In genomic region chr2:165861683-165862594, GRCm38 (mm10) we compare ENCODE assay signal across 10 mouse cellular contexts. TPM values are rescaled to one million over a fixed set of nuclear protein-coding genes. Genes with fewer than 3 reads are reported as not detected.
DNase-seq lines count a peak whose midpoint lies in the region; ATAC-seq lines count a peak whose summit lies in the region.
"Had no signal": no experiment of that assay in that cellular context is flagged by ENCODE, and none has a peak within 500 bp of the region (broad histone marks: within the 10 kb centered on the region; RNA-seq: fewer than 3 reads in every experiment).

No protein-coding gene starts in this region.

- peak; percentile 53; the same call in 1 of the 2 replicates for ATAC-seq in forebrain, embryonic 11.5 days (replicated peaks; ENCODE audit: low FRiP score)
- ATAC-seq in forebrain, embryonic 15.5 days (replicated peaks) = no peak
- peak; percentile 45; the same call in 1 of the 2 replicates for ATAC-seq in midbrain, embryonic 15.5 days (replicated peaks)
- ATAC-seq: liver, postnatal 0 days had no signal

- DNase-seq in forebrain, embryonic 11.5 days (ENCODE audit: low spot score) = peak; percentile 55
- DNase-seq in ES-CJ7 (ENCODE audit: low read depth, low spot score) = peak; percentile 99
- DNase-seq in hindbrain, embryonic 10.5 days (ENCODE audit: low spot score) = no peak
- no peak for DNase-seq in MN1 (ENCODE audit: low spot score)
- no peak for DNase-seq in liver
- DNase-seq in right cerebral cortex, postnatal 25 days = no peak
- DNase-seq: liver, postnatal 0 days; right cerebral cortex, adult 18-20 months had no signal

- H3K4me3 ChIP-seq in forebrain, embryonic 11.5 days (ENCODE audit: low read depth, low read length) = no peak overlapping the region
- H3K4me3 ChIP-seq in forebrain, embryonic 15.5 days = no peak overlapping the region
- H3K4me3 ChIP-seq in hindbrain, embryonic 10.5 days = no peak overlapping the region
- H3K4me3 ChIP-seq in midbrain, embryonic 15.5 days = no peak overlapping the region

- no peaks in the 10 kb centered on the region for H3K9me3 ChIP-seq in forebrain, embryonic 11.5 days (ENCODE audit: control insufficient read depth, low read length)
- no peaks in the 10 kb centered on the region for H3K9me3 ChIP-seq in forebrain, embryonic 15.5 days
- H3K9me3 ChIP-seq in hindbrain, embryonic 10.5 days = no peaks in the 10 kb centered on the region
- H3K9me3 ChIP-seq in midbrain, embryonic 15.5 days = no peaks in the 10 kb centered on the region

- no peaks in the 10 kb centered on the region; the same call in 1 of the 2 replicates for H3K36me3 ChIP-seq in forebrain, embryonic 11.5 days (ENCODE audit: control insufficient read depth, insufficient read depth, low read length)
- H3K36me3 ChIP-seq in forebrain, embryonic 15.5 days = no peaks in the 10 kb centered on the region
- peaks cover 47% of the 10 kb centered on the region for H3K36me3 ChIP-seq in hindbrain, embryonic 10.5 days
- no peaks in the 10 kb centered on the region for H3K36me3 ChIP-seq in midbrain, embryonic 15.5 days (replicated peaks)

- 86% methylated on average over 26 of the region's 26 CpGs for WGBS in forebrain, embryonic 11.5 days
- WGBS in forebrain, embryonic 15.5 days = 80% methylated on average over 26 of the region's 26 CpGs
- 82% methylated on average over 26 of the region's 26 CpGs for WGBS in hindbrain, embryonic 10.5 days
- 75% methylated on average over 26 of the region's 26 CpGs for WGBS in midbrain, embryonic 15.5 days

- no peak overlapping the region for H3K4me2 ChIP-seq in forebrain, embryonic 11.5 days (ENCODE audit: low read depth, low read length, severe bottlenecking)
- no peak overlapping the region for H3K4me2 ChIP-seq in forebrain, embryonic 15.5 days (replicated peaks)
- H3K4me2 ChIP-seq in midbrain, embryonic 15.5 days = no peak overlapping the region

- no peaks in the 10 kb centered on the region for H3K27me3 ChIP-seq in forebrain, embryonic 11.5 days (ENCODE audit: control insufficient read depth, insufficient read depth, low read length)
- H3K27me3 ChIP-seq in forebrain, embryonic 15.5 days = no peaks in the 10 kb centered on the region
- H3K27me3 ChIP-seq in hindbrain, embryonic 10.5 days (ENCODE audit: insufficient read depth, poor library complexity, severe bottlenecking) = no peaks in the 10 kb centered on the region
- H3K27me3 ChIP-seq in midbrain, embryonic 15.5 days (replicated peaks) = no peaks in the 10 kb centered on the region

- H3K27ac ChIP-seq in forebrain, embryonic 11.5 days (ENCODE audit: low read depth, low read length) = no peak overlapping the region
- H3K27ac ChIP-seq in forebrain, embryonic 15.5 days (replicated peaks) = no peak overlapping the region
- H3K27ac ChIP-seq in hindbrain, embryonic 10.5 days = peak overlapping the region; percentile 62; the same call in 1 of the 2 replicates
- 0 out of 2 replicates have a peak overlapping the region, but pooled peaks have one; percentile 14 for H3K27ac ChIP-seq in midbrain, embryonic 15.5 days

- peaks cover 39% of the 10 kb centered on the region for H3K4me1 ChIP-seq in forebrain, embryonic 11.5 days (replicated peaks; ENCODE audit: control insufficient read depth, insufficient read depth, low read length)
- H3K4me1 ChIP-seq in forebrain, embryonic 15.5 days = peaks cover 53% of the 10 kb centered on the region
- peaks cover 81% of the 10 kb centered on the region for H3K4me1 ChIP-seq in hindbrain, embryonic 10.5 days (replicated peaks)
- peaks cover 69% of the 10 kb centered on the region for H3K4me1 ChIP-seq in midbrain, embryonic 15.5 days

- H3K9ac ChIP-seq in forebrain, embryonic 11.5 days (ENCODE audit: low read length) = no peak overlapping the region
- H3K9ac ChIP-seq in forebrain, embryonic 15.5 days (replicated peaks) = no peak overlapping the region
- H3K9ac ChIP-seq in midbrain, embryonic 15.5 days = no peak overlapping the region
- H3K9ac ChIP-seq: liver, postnatal 0 days had no signal

RNA-seq across cellular contexts. Expression of gene Zmynd8, which starts 36.9 kb away (rescaled TPM):
- 54.3 and 61.5 TPM in 2 replicates for polyA plus RNA-seq in forebrain, embryonic 11.5 days (2014; fragmentation: Nextera tagmentation; extraction: Ambion mirVana)
- polyA plus RNA-seq in forebrain, embryonic 15.5 days (2015; fragmentation: Nextera tagmentation; extraction: Ambion mirVana) = 81.0 and 85.9 TPM in 2 replicates
- 60.0 and 65.2 TPM in 2 replicates for polyA plus RNA-seq in hindbrain, embryonic 10.5 days (2016; fragmentation: Nextera tagmentation; extraction: Ambion mirVana)
- polyA plus RNA-seq in midbrain, embryonic 15.5 days (2015; fragmentation: Nextera tagmentation; extraction: Ambion mirVana) = 89.8 and 93.3 TPM in 2 replicates

Comparison
In these comparisons a context has a peak if more than half of its experiments do, and no peak if none do; other contexts are left out.
1. DNase-seq: peak in forebrain, embryonic 11.5 days (single experiment) and ES-CJ7 (single experiment); none in hindbrain, embryonic 10.5 days (single experiment), MN1 (single experiment), liver (single experiment) and right cerebral cortex, postnatal 25 days (single experiment).
2. H3K27ac ChIP-seq: peak in hindbrain, embryonic 10.5 days (single experiment) and midbrain, embryonic 15.5 days (single experiment); none in forebrain, embryonic 11.5 days (single experiment) and forebrain, embryonic 15.5 days (single experiment).